Mouse (Mus musculus) adrenal gland, adult 18-20 months (tissue): ENCODE results near the gene Dnaic2. TPM values are rescaled to one million over a fixed set of nuclear protein-coding genes. Genes with fewer than 3 reads are reported as not detected.

Source experiments
- DNase-seq, 2 experiments: peaks; one replicate each; pipeline ENCODE4 v3.0.0; 2021 to 2022; ENCODE audit warnings: low spot score in 2 of 2
- total RNA-seq, 2 experiments: library from RNA; stranded (reverse); gene quantifications; 1 replicate in 1 of 2; 2 replicates in 1 of 2; pipeline ENCODE4 v1.2.3; 2021

The Dnaic2 gene
- total RNA-seq, 2 experiments from 2014 or later = 0.19 to 0.50 TPM

- no peak for DNase-seq
Measured at GRCm38 (mm10) chr11:114741451-114741850, 14.2 kb downstream of the Dnaic2 start.

GRCm38 (mm10) chr11:114745134-114745533 is 17.9 kb downstream of the Dnaic2 start:
- DNase-seq = peak; percentile 92 to 95

GRCm38 (mm10) chr11:114747564-114748138 is 20.4 kb downstream of the Dnaic2 start:
- DNase-seq = no peak

- DNase-seq = peak; percentile 60 to 62
Measured at GRCm38 (mm10) chr11:114764820-114765818, 37.9 kb downstream of the Dnaic2 start, which contains the start of gene Kif19a. Gene Kif19a (plus strand): TSS chr11:114765388.

GRCm38 (mm10) chr11:114769911-114770310 is 42.7 kb downstream of the Dnaic2 start:
- DNase-seq = no peak

- no peak for DNase-seq
Measured at GRCm38 (mm10) chr11:114771896-114772295, 44.7 kb downstream of the Dnaic2 start.

GRCm38 (mm10) chr11:114780076-114780475 is 52.9 kb downstream of the Dnaic2 start:
- no peak for DNase-seq

- no peak for DNase-seq
Measured at GRCm38 (mm10) chr11:114785892-114786291, 58.7 kb downstream of the Dnaic2 start.

- peak in 1 of 2 experiments; percentile 14 for DNase-seq
Measured at GRCm38 (mm10) chr11:114786326-114786725, 59.1 kb downstream of the Dnaic2 start.

GRCm38 (mm10) chr11:114787611-114788010 is 60.4 kb downstream of the Dnaic2 start:
- no peak for DNase-seq

- peak; percentile 84 to 91 for DNase-seq
Measured at GRCm38 (mm10) chr11:114789061-114789714, 62.0 kb downstream of the Dnaic2 start.

- DNase-seq = no peak
Measured at GRCm38 (mm10) chr11:114789716-114790115, 62.5 kb downstream of the Dnaic2 start.

- no peak for DNase-seq
Measured at GRCm38 (mm10) chr11:114790171-114790570, 63.0 kb downstream of the Dnaic2 start.

GRCm38 (mm10) chr11:114790841-114791240 is 63.6 kb downstream of the Dnaic2 start:
- no peak for DNase-seq

- DNase-seq = no peak
Measured at GRCm38 (mm10) chr11:114791351-114791889, 64.2 kb downstream of the Dnaic2 start.

GRCm38 (mm10) chr11:114791891-114792411 is 64.7 kb downstream of the Dnaic2 start:
- DNase-seq = no peak

GRCm38 (mm10) chr11:114792931-114793494 is 65.8 kb downstream of the Dnaic2 start:
- no peak for DNase-seq

GRCm38 (mm10) chr11:114793868-114794545 is 66.8 kb downstream of the Dnaic2 start:
- no peak for DNase-seq

GRCm38 (mm10) chr11:114794691-114795090 is 67.5 kb downstream of the Dnaic2 start:
- DNase-seq = no peak

- peak in 1 of 2 experiments; percentile 29 for DNase-seq
Measured at GRCm38 (mm10) chr11:114795231-114795746, 68.1 kb downstream of the Dnaic2 start.
